Comparison of ENCODE assay signal across 17 mouse cellular contexts in genomic region chr4:135567484-135567883, GRCm38 (mm10). TPM values are rescaled to one million over a fixed set of nuclear protein-coding genes. Genes with fewer than 3 reads are reported as not detected.
DNase-seq lines count a peak whose midpoint lies in the region; ATAC-seq and TF ChIP-seq lines count a peak whose summit lies in the region.
"Had no signal": no experiment of that assay in that cellular context is flagged by ENCODE, and none has a peak within 500 bp of the region (broad histone marks: within the 10 kb centered on the region; RNA-seq: fewer than 3 reads in every experiment).

No protein-coding gene starts in this region.

- ATAC-seq in heart, embryonic 16.5 days (replicated peaks; ENCODE audit: extremely low read depth, insufficient read depth, low FRiP score) = no peak
- ATAC-seq in stomach, embryonic 15.5 days (ENCODE audit: insufficient read depth, low FRiP score, low read depth) = no peak
- ATAC-seq: forebrain, embryonic 15.5 days; intestine, postnatal 0 days had no signal

- DNase-seq in gastrocnemius, adult 2 months = peak; percentile 39
- DNase-seq in gastrocnemius, postnatal 25 days = no peak
- peak; percentile 30 for DNase-seq in lung, postnatal 36 days
- DNase-seq in lung, postnatal 25 days (ENCODE audit: low spot score) = no peak
- DNase-seq in left cerebral cortex, postnatal 10 days (ENCODE audit: extremely low spot score in 1 of 2, low spot score in 2 of 2) = no peak
- no peak for DNase-seq in cerebellum, adult 11-12 months
- DNase-seq: adrenal gland, adult 2 months; cerebellum, adult 8-10 months; gastrocnemius, postnatal 10 days; spleen, adult 18-20 months had no signal

- no peak overlapping the region for H3K4me2 ChIP-seq in heart, embryonic 16.5 days (ENCODE audit: low read depth, low read length)
- no peak overlapping the region for H3K4me2 ChIP-seq in stomach, embryonic 15.5 days
- H3K4me2 ChIP-seq: forebrain, embryonic 15.5 days had no signal

- whole genome bisulfite sequencing in heart, embryonic 16.5 days = 51% methylated on average over 8 of the region's 8 CpGs
- 47% methylated on average over 8 of the region's 8 CpGs for WGBS in stomach, embryonic 15.5 days

- no peaks in the 10 kb centered on the region for H3K9me3 ChIP-seq in heart, embryonic 16.5 days (replicated peaks; ENCODE audit: control insufficient read depth, low read length)
- no peaks in the 10 kb centered on the region for H3K9me3 ChIP-seq in stomach, embryonic 15.5 days
- H3K9me3 ChIP-seq: forebrain, embryonic 15.5 days had no signal

- H3K4me3 ChIP-seq in gastrocnemius, adult 2 months = no peak overlapping the region
- H3K4me3 ChIP-seq in heart, embryonic 16.5 days (ENCODE audit: low read length) = no peak overlapping the region
- H3K4me3 ChIP-seq in stomach, embryonic 15.5 days (replicated peaks) = no peak overlapping the region
- H3K4me3 ChIP-seq: forebrain, embryonic 15.5 days; layer of hippocampus, adult 2 months had no signal

- H3K27me3 ChIP-seq in heart, embryonic 16.5 days (ENCODE audit: control insufficient read depth, insufficient read depth, low read length) = peaks cover 4% of the 10 kb centered on the region; the same call in 1 of the 2 replicates
- H3K27me3 ChIP-seq in stomach, embryonic 15.5 days (replicated peaks) = peaks cover 23% of the 10 kb centered on the region

- no peak overlapping the region for H3K27ac ChIP-seq in gastrocnemius, adult 2 months
- H3K27ac ChIP-seq in heart, embryonic 16.5 days (ENCODE audit: low read length) = peak overlapping the region; percentile 94
- peak overlapping the region; percentile 67 for H3K27ac ChIP-seq in stomach, embryonic 15.5 days
- H3K27ac ChIP-seq: forebrain, embryonic 15.5 days; kidney, postnatal 0 days; layer of hippocampus, adult 2 months; macrophage had no signal

- TF ChIP-seq CTCF in gastrocnemius, adult 2 months (IDR thresholded peaks at IDR 0.05) = no peak

- H3K9ac ChIP-seq in heart, embryonic 16.5 days (ENCODE audit: low read length) = peak overlapping the region; percentile 49
- no peak overlapping the region for H3K9ac ChIP-seq in stomach, embryonic 15.5 days
- H3K9ac ChIP-seq: forebrain, embryonic 15.5 days had no signal

- H3K36me3 ChIP-seq in heart, embryonic 16.5 days (ENCODE audit: control insufficient read depth, insufficient read depth) = no peaks in the 10 kb centered on the region
- no peaks in the 10 kb centered on the region for H3K36me3 ChIP-seq in stomach, embryonic 15.5 days
- H3K36me3 ChIP-seq: forebrain, embryonic 15.5 days had no signal

- H3K4me1 ChIP-seq in heart, embryonic 16.5 days (ENCODE audit: control insufficient read depth, insufficient read depth, low read length) = peaks cover 82% of the 10 kb centered on the region
- peaks cover 53% of the 10 kb centered on the region for H3K4me1 ChIP-seq in stomach, embryonic 15.5 days

- intact Hi-C loops in gastrocnemius, adult 2 months (cut with DNase I) = no loop called here
- intact Hi-C loops in left cerebral cortex, postnatal 10 days (cut with DNase I) = no loop called here

RNA-seq across cellular contexts. Expression of gene Grhl3, which starts 5.9 kb away (rescaled TPM):
- total RNA-seq in gastrocnemius, adult 2 months (2021) = not detected
- total RNA-seq in gastrocnemius, postnatal 25 days (2021) = under 1 TPM in 1 of 2 experiments, not detected in 1; 0.10 TPM
- 6.8 TPM in 2 replicates for polyA plus RNA-seq in heart, embryonic 16.5 days (2015; fragmentation: Nextera tagmentation; extraction: Ambion mirVana)
- polyA plus RNA-seq in stomach, embryonic 15.5 days (2015; fragmentation: Nextera tagmentation; extraction: Ambion mirVana) = 25.9 and 37.0 TPM in 2 replicates
- total RNA-seq in left cerebral cortex, postnatal 10 days (2021) = under 1 TPM; 0.36 to 0.62 TPM
- polyA plus RNA-seq: adrenal gland, adult 2 months; macrophage had no signal

Comparison
In these comparisons a context has a peak if more than half of its experiments do, and no peak if none do; other contexts are left out.
1. DNase-seq: peak in gastrocnemius, adult 2 months (single experiment) and lung, postnatal 36 days (single experiment); none in gastrocnemius, postnatal 25 days (single experiment), lung, postnatal 25 days (single experiment), left cerebral cortex, postnatal 10 days (0 of 2) and cerebellum, adult 11-12 months (single experiment).